Mouse (Mus musculus) embryonic facial prominence, embryonic 14.5 days (tissue): ENCODE results near the gene Ccdc97. TPM values are rescaled to one million over a fixed set of nuclear protein-coding genes. Genes with fewer than 3 reads are reported as not detected.

Source experiments
- ATAC-seq: fragments of 200-750 bp; cut with Nextera tagmentation; 2 replicates; pipeline ENCODE4 v1.8.0; 2017; ENCODE audit warnings: low read depth, moderate number of reproducible peaks, moderate TSS enrichment
- DNase-seq: peaks from one replicate; pipeline ENCODE4 v3.0.0-alpha.2; 2015; ENCODE audit warnings: low spot score
- H3K27ac ChIP-seq: fragments of 300-500 bp; sonication (generic); replicated peaks from 2 replicates; pipeline ENCODE4 v1.5.1; 2014; ENCODE audit warnings: low read depth, mild to moderate bottlenecking, low read length, moderate library complexity
- H3K27me3 ChIP-seq: fragments of 300-500 bp; sonication (generic); replicated peaks from 2 replicates; pipeline ENCODE4 v1.6.1; 2014; ENCODE audit warnings: low read length; ENCODE audit not compliant: control insufficient read depth, insufficient read depth
- H3K36me3 ChIP-seq: fragments of 300-500 bp; sonication (generic); 2 replicates; pipeline ENCODE4 v1.6.1; 2014; ENCODE audit warnings: low read length, mixed read lengths; ENCODE audit not compliant: control insufficient read depth, insufficient read depth
- H3K4me1 ChIP-seq: fragments of 300-500 bp; sonication (generic); 2 replicates; pipeline ENCODE4 v1.6.1; 2014; ENCODE audit warnings: antibody characterized with exemption, low read length; ENCODE audit not compliant: control insufficient read depth, insufficient read depth
- H3K4me2 ChIP-seq: fragments of 300-500 bp; sonication (generic); 2 replicates; pipeline ENCODE4 v1.6.1; 2014; ENCODE audit warnings: low read depth, mild to moderate bottlenecking, low read length, moderate library complexity, mixed read lengths
- H3K4me3 ChIP-seq: fragments of 300-500 bp; sonication (generic); 2 replicates; pipeline ENCODE4 v1.5.1; 2014; ENCODE audit warnings: low read depth, mild to moderate bottlenecking, low read length
- H3K9ac ChIP-seq: fragments of 300-500 bp; sonication (generic); 2 replicates; pipeline ENCODE4 v1.6.1; 2014; ENCODE audit warnings: low read depth, mild to moderate bottlenecking, low read length, moderate library complexity, mixed read lengths
- H3K9me3 ChIP-seq: fragments of 300-500 bp; sonication (generic); 2 replicates; pipeline ENCODE4 v1.6.1; 2016; ENCODE audit warnings: low read length; ENCODE audit not compliant: control insufficient read depth
- WGBS: fragments of 180-500 bp; shearing (Covaris S2); extraction: QIAGEN DNeasy Blood & Tissue Kit; methylation state at CpG from one replicate; pipeline ENCODE4 v1.1.7; 2014; 5-methylcytosine and 5-hydroxymethylcytosine counted together
- polyA plus RNA-seq: library from polyadenylated mRNA; unstranded; fragments of >200 nt; fragmentation: Nextera tagmentation; extraction: Ambion mirVana; gene quantifications from 2 replicates; pipeline ENCODE4 v1.2.1, GENCODE M21; 2014

Gene Ccdc97
- polyA plus RNA-seq, 1 experiment from 2014 or later, result 28.0 TPM

- DNase-seq, result no peak
- no peak overlapping the region for H3K9ac ChIP-seq
- H3K27me3 ChIP-seq, result peaks cover 12% of the 10 kb centered on the region
- H3K4me3 ChIP-seq, result no peak overlapping the region
- H3K36me3 ChIP-seq, result peaks cover 27% of the 10 kb centered on the region
- no peak for ATAC-seq
- WGBS, result 91% methylated on average over 6 of the region's 10 CpGs
- H3K27ac ChIP-seq, result no peak overlapping the region
- H3K9me3 ChIP-seq, result no peaks in the 10 kb centered on the region
- H3K4me1 ChIP-seq, result no peaks in the 10 kb centered on the region
- H3K4me2 ChIP-seq, result no peak overlapping the region
Measured at GRCm38 (mm10) chr7:25669158-25669557, 49.7 kb downstream of the Ccdc97 start.

- DNase-seq, result no peak
- Histone ChIP-seq H3K27ac (no peak overlapping the region), H3K4me1 (no peaks in the 10 kb centered on the region), H3K9me3 (no peaks in the 10 kb centered on the region), H3K27me3 (no peaks in the 10 kb centered on the region), H3K36me3 (peaks cover 43% of the 10 kb centered on the region), H3K9ac (no peak overlapping the region), H3K4me3 (no peak overlapping the region), H3K4me2 (no peak overlapping the region)
- ATAC-seq, result no peak
- 95% methylated on average over 8 of the region's 8 CpGs for WGBS
Measured at GRCm38 (mm10) chr7:25666381-25666780, 52.5 kb downstream of the Ccdc97 start.

Other genes with a start within 250 kb of the Ccdc97 start
- gene Ceacam1, start 241.5 kb downstream of the Ccdc97 start, polyA plus RNA-seq, result 2.2 and 6.3 TPM in 2 replicates
- 0.19 TPM in 1 of 2 replicates, not detected in the other for gene Ceacam2, start 179.2 kb downstream of the Ccdc97 start, polyA plus RNA-seq
- gene Erich4, start 103.2 kb downstream of the Ccdc97 start, polyA plus RNA-seq, result not detected in 2 replicates
- gene Dmac2, start 99.7 kb downstream of the Ccdc97 start, polyA plus RNA-seq, result 27.9 and 30.3 TPM in 2 replicates
- 5.6 and 5.8 TPM in 2 replicates for gene B3gnt8, start 92.4 kb downstream of the Ccdc97 start, polyA plus RNA-seq
- gene Bckdha, start 60.1 kb downstream of the Ccdc97 start, polyA plus RNA-seq, result 47.0 and 54.4 TPM in 2 replicates
- gene Exosc5, start 59.9 kb downstream of the Ccdc97 start, polyA plus RNA-seq, result 62.3 and 65.1 TPM in 2 replicates
- 1.9 and 3.0 TPM in 2 replicates for gene Tmem91, start 43.9 kb downstream of the Ccdc97 start, polyA plus RNA-seq
- gene B9d2, start 38.3 kb downstream of the Ccdc97 start, polyA plus RNA-seq, result 25.1 and 27.5 TPM in 2 replicates
- gene Tgfb1, start 32.1 kb downstream of the Ccdc97 start, polyA plus RNA-seq, result 3.0 and 3.9 TPM in 2 replicates
- 65.9 and 71.9 TPM in 2 replicates for gene Hnrnpul1, start 35.7 kb upstream of the Ccdc97 start, polyA plus RNA-seq
- 114 and 116 TPM in 2 replicates for gene Axl, start 69.6 kb upstream of the Ccdc97 start, polyA plus RNA-seq
- gene Cyp2s1, start 97.8 kb upstream of the Ccdc97 start, polyA plus RNA-seq, result 4.1 TPM in 2 replicates
- gene Cyp2b10, start 178.5 kb upstream of the Ccdc97 start, polyA plus RNA-seq, result not detected in 2 replicates